Mouse (Mus musculus) heart, postnatal 4 days (tissue): ENCODE results near the gene Frat1. TPM values are rescaled to one million over a fixed set of nuclear protein-coding genes. Genes with fewer than 3 reads are reported as not detected.
"Not testable (repeated sequence)": the region's sequence is repeated elsewhere in the genome, so short reads cannot be mapped to it uniquely, and the experiment has no call there.

Source experiments
- DNase-seq: peaks from one replicate; pipeline ENCODE4 v3.0.0; 2021
- total RNA-seq, 2 experiments: library from RNA; stranded (reverse); gene quantifications; 2 replicates each; pipeline ENCODE4 v1.2.3; 2021

Frat1 gene
- total RNA-seq, 2 experiments from 2014 or later, result 2.1 to 2.3 TPM

GRCm38 (mm10) chr19:41844345-41844744 lies 14.6 kb downstream of the Frat1 start:
- no peak for DNase-seq

DNA sequence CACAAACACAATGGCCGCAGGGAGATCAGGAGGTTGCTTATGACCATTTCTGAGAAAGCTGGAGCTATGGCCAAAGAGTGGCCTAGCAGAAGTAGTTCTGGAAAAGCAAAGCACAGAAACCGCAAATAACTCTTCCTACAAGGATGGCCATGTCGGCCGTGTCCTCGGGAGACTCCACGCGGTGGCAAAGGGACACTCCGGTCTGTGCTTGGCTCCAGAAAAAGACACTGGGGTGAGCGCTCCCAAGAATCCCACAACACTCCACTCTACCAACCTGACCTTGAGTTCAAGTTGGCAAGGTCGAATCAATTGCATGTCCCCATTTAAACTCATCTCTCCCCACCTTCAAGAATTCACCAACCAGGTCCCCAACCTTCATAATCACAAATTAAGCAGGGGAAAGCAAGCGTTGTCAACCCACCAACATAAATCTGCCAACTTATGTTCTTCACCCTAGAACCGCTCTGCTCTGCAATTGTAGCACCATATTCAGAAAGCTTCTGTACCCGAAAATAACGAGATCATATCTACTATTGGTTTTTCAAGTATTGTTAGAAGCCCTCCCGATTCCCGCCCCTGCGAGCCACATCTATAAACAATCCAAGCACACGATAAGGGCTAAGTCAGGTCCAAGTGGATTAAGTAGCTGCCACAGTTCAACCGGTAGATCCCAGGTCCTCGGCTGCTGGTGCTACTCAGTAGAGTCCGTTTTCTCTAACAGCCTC lies 16.8 kb downstream of the Frat1 start:
- peak; percentile 34 for DNase-seq

GRCm38 (mm10) chr19:41847091-41847581 lies 17.4 kb downstream of the Frat1 start:
- peak; percentile 56 for DNase-seq

- DNase-seq, result peak; percentile 55
Observed at GRCm38 (mm10) chr19:41847614-41847991, 17.8 kb downstream of the Frat1 start.

DNA sequence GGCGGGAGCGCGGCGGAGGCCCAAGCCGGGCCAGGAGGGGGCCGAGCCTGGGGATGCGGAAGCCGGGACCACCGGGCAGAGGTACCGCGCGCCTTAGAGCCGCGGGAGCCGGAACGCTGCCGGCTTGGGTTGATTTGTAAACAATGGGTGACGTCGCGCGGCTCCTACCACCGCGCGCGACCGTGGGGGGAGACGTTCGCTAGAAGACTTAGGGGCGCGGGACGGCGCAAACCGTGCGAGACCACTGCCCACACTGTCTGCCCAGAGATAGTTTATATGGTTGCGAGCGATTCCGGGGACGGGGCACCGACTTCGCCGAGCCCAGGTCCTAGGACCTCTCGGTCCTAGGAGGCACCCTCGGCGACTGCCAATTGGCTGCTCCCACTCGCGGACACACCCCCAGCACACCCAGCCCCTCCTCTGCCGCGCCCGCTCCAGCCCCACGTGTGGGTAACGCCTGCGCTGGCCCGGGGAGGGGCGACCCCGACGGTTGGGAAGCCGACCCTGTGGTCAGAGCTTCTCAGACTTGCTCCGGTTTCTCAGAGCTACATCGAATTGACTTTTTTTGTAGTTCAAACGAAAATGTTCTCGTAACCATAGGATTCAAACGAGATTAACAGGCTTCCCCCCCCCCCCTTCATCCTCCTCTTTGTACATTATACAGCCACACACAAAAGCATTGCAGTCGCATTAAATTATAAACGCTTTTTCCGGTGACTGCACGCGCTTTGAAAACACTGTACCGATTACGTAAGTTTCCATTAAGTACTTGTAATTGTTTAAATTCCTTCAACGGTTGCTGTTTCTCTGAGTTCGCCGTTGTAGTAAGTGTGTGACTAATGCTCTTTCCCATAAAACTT lies 18.5 kb downstream of the Frat1 start, which contains the start of gene Frat2:
Gene Frat2, minus strand, starts transcription at position 141 of the 860 bp plus-strand sequence.
- peak; percentile 89 for DNase-seq

DNA sequence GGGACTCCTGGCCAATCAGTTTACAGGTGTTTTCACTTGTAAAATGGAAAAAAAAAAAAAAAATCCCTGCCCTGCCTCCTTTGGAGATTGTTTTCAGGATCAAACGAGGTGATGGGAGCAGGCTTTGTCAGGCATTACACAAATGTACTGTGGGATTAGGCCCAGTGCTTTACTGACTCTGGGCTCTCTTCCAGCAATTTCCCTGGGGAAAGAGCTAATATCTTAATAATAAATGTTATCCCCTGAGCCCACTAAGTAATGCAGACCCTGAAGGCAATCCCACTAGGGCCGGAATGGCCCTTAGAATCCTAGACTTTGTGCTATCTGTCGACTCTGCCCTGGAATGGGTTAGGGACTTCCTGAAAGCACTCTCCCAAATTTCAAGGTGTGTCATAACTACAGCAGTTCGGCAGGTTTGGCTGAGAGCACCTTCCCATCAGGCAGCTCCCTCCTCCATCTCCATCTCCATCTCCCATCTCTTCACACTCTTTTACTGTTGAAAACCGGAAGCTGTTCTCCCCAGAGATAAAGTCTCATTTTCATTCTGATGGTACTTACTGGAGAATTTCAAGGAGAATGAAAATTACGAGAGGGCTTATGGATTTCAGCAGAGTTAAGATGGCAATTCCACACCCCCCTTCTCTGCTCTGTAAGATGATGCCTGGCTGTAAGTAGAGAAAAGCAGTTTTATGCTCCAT lies 20.4 kb downstream of the Frat1 start:
- no peak for DNase-seq

- no peak for DNase-seq
Observed at GRCm38 (mm10) chr19:41850719-41851543, 21.2 kb downstream of the Frat1 start.

GRCm38 (mm10) chr19:41852423-41852822 lies 22.7 kb downstream of the Frat1 start:
- no peak for DNase-seq

- no peak for DNase-seq
Observed at GRCm38 (mm10) chr19:41857086-41857762, 27.5 kb downstream of the Frat1 start.

DNA sequence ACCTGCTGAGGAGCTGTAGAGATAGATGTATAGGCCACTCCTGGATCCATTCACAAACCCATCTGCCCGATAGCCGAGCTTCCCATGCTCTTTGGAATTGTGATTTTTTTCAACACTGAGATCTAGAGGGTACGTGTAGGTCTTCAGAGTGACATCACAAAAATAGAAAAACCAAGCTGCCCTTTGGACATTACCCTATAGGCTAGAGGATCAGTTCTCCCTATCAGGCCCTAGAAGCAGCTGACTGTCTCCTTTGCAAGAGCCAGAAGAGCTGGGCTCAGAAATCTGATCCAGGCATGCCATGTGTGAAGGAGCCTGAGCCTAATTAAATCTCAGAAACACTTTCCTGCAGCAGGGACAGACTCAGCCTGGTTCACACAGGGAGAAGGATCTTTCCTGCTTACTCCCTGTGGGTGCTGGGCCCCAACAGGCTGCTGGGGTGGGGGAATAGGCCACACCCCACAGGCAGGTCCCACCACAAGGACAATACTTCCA lies 28.1 kb downstream of the Frat1 start:
- DNase-seq, result no peak

- no peak for DNase-seq
Observed at GRCm38 (mm10) chr19:41866707-41867106, 36.9 kb downstream of the Frat1 start.

GRCm38 (mm10) chr19:41869296-41869695 lies 39.5 kb downstream of the Frat1 start:
- DNase-seq, result no peak

DNA sequence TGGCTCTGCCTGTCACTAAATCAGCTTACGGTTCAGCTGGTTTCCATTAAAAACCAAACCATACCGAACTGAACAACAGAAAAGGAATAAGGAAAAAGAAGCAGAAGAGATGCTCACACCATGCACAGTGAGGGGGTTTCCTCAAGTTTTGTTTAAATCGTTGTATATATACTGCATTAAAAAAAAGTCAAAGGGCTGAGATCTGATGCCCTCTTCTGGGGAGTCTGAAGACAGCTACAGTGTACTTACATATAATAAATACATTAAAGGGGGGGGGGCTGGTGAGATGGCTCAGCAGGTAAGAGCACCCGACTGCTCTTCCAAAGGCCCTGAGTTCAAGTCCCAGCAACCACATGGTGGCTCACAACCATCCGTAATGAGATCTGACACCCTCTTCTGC lies 40.2 kb downstream of the Frat1 start:
- DNase-seq, result not testable (repeated sequence)

DNA sequence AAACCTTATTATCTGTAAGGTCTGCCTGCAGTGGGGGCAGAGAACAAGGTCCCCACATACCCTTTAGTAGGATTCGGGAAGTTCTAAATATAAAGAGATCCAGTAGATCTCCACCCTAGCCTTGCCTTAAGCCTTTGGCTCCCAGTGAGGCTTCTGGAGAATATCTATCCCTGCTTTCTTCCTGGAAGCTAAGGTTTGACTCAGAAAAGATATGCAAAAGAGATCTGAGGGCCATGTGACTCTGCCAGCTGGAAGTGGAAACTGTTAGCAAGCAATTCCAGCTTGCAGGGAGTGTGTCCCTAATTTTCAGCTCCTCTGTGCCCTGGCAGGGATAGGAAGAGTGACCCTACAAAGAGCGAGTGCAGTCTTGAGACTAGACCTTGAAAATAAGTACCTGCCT lies 42.5 kb downstream of the Frat1 start:
- DNase-seq, result no peak

DNA sequence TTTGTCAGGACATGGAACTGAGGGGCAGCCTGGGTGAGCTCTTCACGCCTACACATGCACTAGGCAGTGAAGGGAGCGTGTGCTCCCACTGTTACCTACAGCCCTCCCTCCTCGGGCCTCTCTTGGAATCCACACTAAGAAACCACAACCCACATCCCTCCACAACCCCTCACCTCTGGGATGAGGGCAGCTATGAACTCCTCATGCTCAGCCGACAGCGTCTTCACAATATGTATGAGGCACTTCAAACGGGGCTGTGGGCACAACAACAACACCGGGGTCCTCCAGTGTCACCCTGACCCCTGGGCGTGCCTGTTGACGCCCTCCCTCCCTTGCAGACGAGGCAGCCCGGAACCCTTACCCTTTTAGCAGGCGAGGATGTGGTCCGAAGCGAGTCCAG lies 44.6 kb downstream of the Frat1 start:
- DNase-seq, result no peak

DNA sequence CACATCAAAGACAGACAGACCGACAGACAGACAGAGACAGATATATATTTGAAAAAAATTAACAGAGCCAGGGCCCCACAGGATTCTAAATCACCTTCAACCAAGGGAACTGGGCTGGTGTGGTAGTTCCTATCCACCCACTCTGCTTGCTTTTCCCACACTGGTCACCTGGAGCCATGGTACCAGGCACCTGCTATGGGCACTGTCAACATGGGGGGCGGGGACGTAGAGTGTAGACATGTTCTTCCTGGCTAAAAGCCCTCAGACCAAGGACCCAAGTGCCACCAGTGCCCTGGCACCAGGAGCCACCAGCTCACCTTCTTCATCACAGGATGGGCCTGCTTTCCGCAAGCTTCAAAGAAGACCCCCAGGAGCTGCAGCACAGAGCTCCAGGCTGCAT lies 52.1 kb downstream of the Frat1 start:
- no peak for DNase-seq

Other genes starting within 250 kb of the Frat1 start
- 10 to 100 TPM; 15.4 to 16.3 TPM for gene Gm340, start 247.6 kb upstream of the Frat1 start, total RNA-seq
- gene Slit1, start 86.3 kb upstream of the Frat1 start, total RNA-seq, result not detected
- 10 to 100 TPM in 1 of 2 experiments, 1 to 10 TPM in 1; 9.5 to 10.2 TPM for gene Arhgap19, start 27.9 kb upstream of the Frat1 start, total RNA-seq
- gene Frat2, start 18.2 kb downstream of the Frat1 start, total RNA-seq, result 1 to 10 TPM; 3.6 to 3.9 TPM
- 10 to 100 TPM; 19.9 to 23.4 TPM for gene Rrp12, start 66.2 kb downstream of the Frat1 start, total RNA-seq
- gene Pgam1, start 82.0 kb downstream of the Frat1 start, total RNA-seq, result 100 to 1,000 TPM; 150 to 162 TPM
- gene Exosc1, start 103.5 kb downstream of the Frat1 start, total RNA-seq, result 10 to 100 TPM; 18.0 to 18.2 TPM
- 10 to 100 TPM; 30.7 to 31.7 TPM for gene Zdhhc16, start 103.5 kb downstream of the Frat1 start, total RNA-seq
- gene Mms19, start 151.2 kb downstream of the Frat1 start, total RNA-seq, result 10 to 100 TPM; 19.3 to 20.1 TPM
- gene Ubtd1, start 151.8 kb downstream of the Frat1 start, total RNA-seq, result 10 to 100 TPM; 26.4 to 28.3 TPM
- under 1 TPM in 1 of 2 experiments, not detected in 1; 0.25 TPM for gene Ankrd2, start 206.0 kb downstream of the Frat1 start, total RNA-seq
- 1 to 10 TPM; 2.5 to 2.8 TPM for gene Hoga1, start 215.6 kb downstream of the Frat1 start, total RNA-seq
- under 1 TPM; 0.26 to 0.50 TPM for gene 4933411K16Rik, start 222.3 kb downstream of the Frat1 start, total RNA-seq